Mouse (Mus musculus) bone marrow macrophage, adult 2 months (primary cell): ENCODE results near the gene Sdf2. TPM values are rescaled to one million over a fixed set of nuclear protein-coding genes. Genes with fewer than 3 reads are reported as not detected.

Experiments
- H3K27ac ChIP-seq: 2 replicates; pipeline ENCODE4 v1.5.1; 2012; ENCODE audit warnings: low read depth, low read length; ENCODE audit not compliant: insufficient read depth
- H3K4me1 ChIP-seq: 2 replicates; pipeline ENCODE4 v1.6.1; 2012; ENCODE audit warnings: low read length; ENCODE audit not compliant: control insufficient read depth, insufficient read depth
- H3K4me3 ChIP-seq: 2 replicates; pipeline ENCODE4 v1.5.1; 2012; ENCODE audit warnings: mild to moderate bottlenecking, low read length, moderate library complexity; ENCODE audit not compliant: insufficient read depth
- CTCF ChIP-seq: IDR thresholded peaks from 2 replicates; pipeline ENCODE4 v1.5.1; 2012; ENCODE audit warnings: low read depth, mild to moderate bottlenecking, low read length, moderate library complexity
- POLR2A ChIP-seq: IDR thresholded peaks from 2 replicates; pipeline ENCODE4 v1.6.1; 2012; ENCODE audit warnings: mild to moderate bottlenecking, low read depth, low read length, borderline replicate concordance
- polyA plus RNA-seq: library from polyadenylated mRNA; stranded (reverse); fragments of >200 nt; gene quantifications from 2 replicates; pipeline ENCODE4 v1.2.4, GENCODE M21; 2012; ENCODE audit not compliant: missing spikeins, insufficient read depth, insufficient read length

Sdf2 gene
- polyA plus RNA-seq, 1 experiment, result 83.1 TPM

DNA sequence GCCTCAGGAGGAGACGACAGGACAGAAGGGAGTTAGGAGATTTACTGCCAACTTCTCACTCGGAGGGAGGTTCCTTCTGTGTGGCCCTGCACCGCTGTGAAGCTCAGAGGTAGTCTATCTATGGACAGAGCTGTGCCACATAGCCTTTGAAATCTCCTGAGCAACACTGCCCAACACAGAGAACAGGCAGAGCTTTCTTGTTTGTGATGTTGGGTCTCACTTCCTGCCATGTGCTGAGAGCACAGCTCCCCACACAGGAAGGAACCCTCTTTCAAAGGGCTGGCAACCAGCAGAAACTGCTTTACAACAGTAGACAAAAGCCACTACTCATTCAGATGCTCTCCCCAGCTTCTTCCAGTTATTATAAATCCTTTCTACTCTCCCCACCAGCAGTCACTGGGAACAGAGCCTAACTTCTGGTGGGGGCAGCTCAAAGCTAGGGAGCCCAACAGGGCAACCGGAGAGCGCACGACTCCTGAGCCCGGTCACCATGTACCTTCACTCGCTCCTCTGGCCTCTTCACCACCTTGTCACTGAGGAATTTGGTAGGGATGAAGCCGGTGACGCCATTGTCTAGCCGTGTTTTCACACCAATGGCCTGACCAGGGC lies 29.7 kb upstream of the Sdf2 start:
- Histone ChIP-seq H3K27ac (no peak overlapping the region), H3K4me1 (peaks cover 13% of the 10 kb centered on the region), H3K4me3 (no peak overlapping the region)
- TF ChIP-seq CTCF (no peak), POLR2A (no peak)

DNA sequence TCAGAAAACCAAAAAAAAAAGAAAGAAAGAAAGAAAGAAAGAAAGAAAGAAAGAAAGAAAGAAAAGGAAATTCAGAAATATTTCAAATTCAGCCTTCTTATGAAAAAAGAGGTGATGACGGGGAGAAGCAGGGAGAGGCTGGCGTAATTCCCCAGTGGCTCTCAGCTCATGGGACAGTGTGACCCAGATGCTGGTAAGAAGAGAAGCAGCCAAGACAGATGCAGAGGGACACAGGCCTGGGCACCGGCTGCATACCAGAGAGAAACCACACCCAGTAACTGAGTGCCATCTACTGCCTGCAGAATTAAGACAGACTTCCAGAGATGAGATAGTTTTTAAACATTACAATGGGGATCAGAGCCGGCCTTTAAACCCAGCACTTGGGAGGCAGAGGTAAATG lies 22.0 kb upstream of the Sdf2 start:
- H3K4me1 ChIP-seq, result no peaks in the 10 kb centered on the region
- H3K27ac ChIP-seq, result no peak overlapping the region
- no peak for TF ChIP-seq POLR2A
- TF ChIP-seq CTCF, result no peak
- no peak overlapping the region for H3K4me3 ChIP-seq

DNA sequence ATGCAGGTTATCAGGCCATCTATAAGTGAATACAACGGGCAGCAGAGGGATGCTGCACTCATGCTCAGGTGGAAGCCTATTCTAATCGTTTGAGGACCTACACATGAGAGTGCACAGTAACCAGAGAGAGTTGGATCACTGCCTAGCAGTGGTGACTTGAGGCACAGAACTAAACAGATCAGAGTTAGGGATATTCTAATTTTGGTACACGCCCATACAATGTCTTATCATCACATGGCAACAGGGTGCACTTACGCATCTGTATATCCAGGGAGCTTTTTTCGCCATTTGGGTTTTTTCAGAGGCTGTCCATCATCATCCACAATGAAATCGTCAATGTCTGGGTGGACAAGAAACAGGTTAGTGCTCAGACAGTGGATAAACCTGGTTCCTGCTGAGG lies 14.0 kb upstream of the Sdf2 start:
- H3K4me1 ChIP-seq, result no peaks in the 10 kb centered on the region
- no peak overlapping the region for H3K27ac ChIP-seq
- H3K4me3 ChIP-seq, result no peak overlapping the region
- no peak for TF ChIP-seq CTCF
- no peak for TF ChIP-seq POLR2A

DNA sequence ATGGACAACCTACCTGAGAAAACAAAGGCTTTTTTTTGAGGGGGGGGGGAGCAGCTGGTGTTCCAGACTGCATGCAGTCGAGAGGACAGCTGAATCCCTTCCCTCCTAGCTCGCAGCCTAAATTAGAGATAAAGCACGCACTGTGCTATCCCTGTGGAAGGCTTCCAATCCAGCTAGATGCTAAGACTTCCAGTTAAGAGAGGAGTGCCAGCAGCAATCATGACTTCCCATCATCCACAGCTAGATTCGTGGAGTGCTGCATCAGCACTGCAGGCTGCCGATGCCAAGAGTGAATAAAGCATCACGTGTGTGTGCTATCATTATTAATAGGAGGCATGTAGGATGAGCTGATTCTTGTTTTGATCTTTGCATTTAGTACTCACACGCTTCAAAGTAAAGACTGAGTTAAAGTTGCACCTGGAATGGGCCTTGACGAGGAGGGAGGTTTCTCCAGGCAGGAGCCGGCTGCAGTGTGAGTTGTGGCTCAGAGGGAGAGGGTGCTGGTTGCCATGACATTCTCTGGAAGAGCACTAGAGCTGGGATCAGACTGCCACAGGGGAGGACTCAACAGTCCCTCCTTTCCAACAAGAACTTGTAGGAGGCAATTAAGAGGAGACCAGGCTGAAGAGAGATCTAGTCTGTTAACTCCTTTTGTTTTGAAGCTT lies 5.2 kb upstream of the Sdf2 start:
- TF ChIP-seq CTCF (no peak), POLR2A (no peak)
- peaks cover 13% of the 10 kb centered on the region for H3K4me1 ChIP-seq

DNA sequence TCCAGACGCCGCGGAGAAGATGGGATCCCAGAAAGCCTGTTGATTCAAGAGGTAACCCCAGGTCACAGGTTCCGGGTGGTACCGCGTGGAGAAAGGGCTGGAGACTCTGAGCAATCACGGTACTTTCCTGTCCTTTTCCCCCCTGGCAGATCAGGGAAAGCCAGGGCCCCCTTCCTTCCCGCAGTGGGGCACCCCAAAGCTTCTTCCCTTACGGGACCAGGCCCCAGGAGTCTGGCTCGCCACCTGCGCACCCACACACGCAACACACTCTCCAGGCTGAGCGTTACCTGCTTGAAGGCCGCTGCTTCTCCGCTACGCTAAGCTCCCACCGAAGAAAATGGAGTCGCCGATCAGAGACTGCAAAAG lies 302 bp upstream of the Sdf2 start:
- H3K4me1 ChIP-seq, result peaks cover 25% of the 10 kb centered on the region
- H3K4me3 ChIP-seq, result peak overlapping the region; percentile 92
- TF ChIP-seq POLR2A, result no peak
- no peak for TF ChIP-seq CTCF
- peak overlapping the region; percentile 94 for H3K27ac ChIP-seq

More for the DNA sequence above, 5.2 kb upstream of the Sdf2 start:
- H3K27ac ChIP-seq, result no peak overlapping the region
- no peak overlapping the region for H3K4me3 ChIP-seq

DNA sequence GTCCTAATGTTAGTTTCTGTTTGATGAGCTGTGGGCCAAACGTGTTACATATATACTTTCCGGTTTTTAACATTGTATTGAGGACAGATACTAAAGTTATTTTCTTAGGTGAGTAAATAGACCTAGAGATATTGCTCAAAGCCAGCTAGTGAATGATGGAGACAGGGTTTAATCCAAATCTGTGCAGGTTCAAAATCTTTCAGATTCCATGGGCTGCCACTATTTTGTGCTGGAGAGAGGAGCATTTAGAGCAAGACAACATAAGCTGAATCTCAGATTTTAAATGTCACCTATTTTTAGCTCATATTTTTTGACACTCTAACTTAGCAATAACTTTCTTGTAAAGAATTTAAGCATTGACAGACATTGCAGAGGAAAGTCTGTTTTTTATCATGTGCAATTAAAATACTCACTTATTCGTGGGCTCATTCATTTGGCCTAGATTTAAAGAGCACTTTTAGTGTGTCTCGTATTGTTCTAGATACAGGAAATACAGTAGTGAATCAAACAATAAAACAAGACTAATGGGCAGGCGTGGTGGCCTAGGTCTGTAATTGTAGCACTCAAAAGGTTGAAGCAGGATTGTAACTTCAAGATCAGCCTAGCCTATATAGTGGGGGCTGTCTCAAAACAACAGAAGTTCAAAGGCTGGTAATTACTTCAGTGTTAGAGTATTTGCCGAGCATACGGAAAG lies 919 bp downstream of the Sdf2 start:
- peak overlapping the region; percentile 92 for H3K4me3 ChIP-seq
- no peak for TF ChIP-seq POLR2A
- TF ChIP-seq CTCF, result no peak
- H3K4me1 ChIP-seq, result peaks cover 25% of the 10 kb centered on the region
- H3K27ac ChIP-seq, result no peak overlapping the region

DNA sequence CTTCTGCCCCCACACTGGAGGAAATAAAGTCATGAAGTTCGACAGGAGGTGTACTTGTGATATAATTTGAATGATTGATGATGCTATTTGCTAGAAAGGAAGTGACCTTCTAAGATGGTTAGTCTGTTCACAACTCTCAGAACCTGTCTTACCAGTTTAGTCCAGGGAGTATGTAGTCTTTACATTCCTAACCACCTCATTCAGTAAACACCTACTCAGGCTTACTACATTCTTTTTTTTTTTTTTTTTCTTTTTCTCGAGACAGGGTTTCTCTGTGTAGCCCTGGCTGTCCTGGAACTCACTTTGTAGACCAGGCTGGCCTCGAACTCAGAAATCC lies 1.4 kb downstream of the Sdf2 start:
- peaks cover 25% of the 10 kb centered on the region for H3K4me1 ChIP-seq

DNA sequence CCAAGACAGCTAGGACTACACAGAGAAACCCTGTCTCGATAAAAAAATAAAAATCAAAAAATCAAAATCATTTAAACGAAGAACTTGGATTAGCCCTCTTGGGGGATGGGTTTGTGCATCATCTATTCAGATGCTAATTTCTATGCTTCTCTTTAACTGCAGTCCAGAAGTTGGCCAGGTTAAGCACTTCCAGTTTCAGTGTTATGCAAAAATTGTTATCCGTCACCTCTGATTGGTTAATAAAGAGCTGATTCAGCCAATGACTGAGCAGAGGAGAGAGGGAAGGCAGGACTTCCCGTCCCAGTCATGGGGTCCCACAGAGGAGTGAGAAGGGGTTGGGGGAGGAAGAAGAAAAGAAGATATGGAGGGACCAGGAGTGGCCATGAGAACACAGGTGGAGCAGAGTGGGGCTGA lies 2.2 kb downstream of the Sdf2 start:
- TF ChIP-seq CTCF (no peak), POLR2A (no peak)
- Histone ChIP-seq H3K4me1 (peaks cover 21% of the 10 kb centered on the region), H3K4me3 (no peak overlapping the region), H3K27ac (no peak overlapping the region)

More for the DNA sequence above, 1.4 kb downstream of the Sdf2 start:
- peak overlapping the region; percentile 22; the same call in 1 of the 2 replicates for H3K4me3 ChIP-seq
- H3K27ac ChIP-seq, result no peak overlapping the region
- TF ChIP-seq POLR2A (no peak), CTCF (no peak)

DNA sequence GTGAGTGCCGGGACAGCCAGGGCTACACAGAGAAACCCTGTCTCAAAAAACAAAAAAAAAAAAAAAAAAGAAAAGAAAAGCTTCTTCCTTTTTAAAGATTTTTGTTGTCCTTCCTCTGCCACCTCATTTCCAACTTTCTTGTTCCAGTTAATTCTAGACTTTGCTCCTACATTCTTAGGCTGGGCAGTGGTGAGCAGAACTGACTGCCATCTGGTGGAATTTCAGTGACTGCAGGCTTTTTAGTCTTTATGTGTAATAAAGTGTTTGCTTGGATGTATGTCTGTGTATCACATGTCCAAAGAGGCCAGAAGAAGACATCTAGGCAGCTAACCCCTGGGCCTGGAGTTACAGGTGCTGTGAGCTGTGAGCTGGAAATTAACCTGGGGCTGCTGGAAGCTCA lies 11.1 kb downstream of the Sdf2 start:
- no peak overlapping the region for H3K27ac ChIP-seq
- H3K4me3 ChIP-seq, result no peak overlapping the region
- TF ChIP-seq POLR2A (no peak), CTCF (no peak)
- peaks cover 6% of the 10 kb centered on the region for H3K4me1 ChIP-seq

DNA sequence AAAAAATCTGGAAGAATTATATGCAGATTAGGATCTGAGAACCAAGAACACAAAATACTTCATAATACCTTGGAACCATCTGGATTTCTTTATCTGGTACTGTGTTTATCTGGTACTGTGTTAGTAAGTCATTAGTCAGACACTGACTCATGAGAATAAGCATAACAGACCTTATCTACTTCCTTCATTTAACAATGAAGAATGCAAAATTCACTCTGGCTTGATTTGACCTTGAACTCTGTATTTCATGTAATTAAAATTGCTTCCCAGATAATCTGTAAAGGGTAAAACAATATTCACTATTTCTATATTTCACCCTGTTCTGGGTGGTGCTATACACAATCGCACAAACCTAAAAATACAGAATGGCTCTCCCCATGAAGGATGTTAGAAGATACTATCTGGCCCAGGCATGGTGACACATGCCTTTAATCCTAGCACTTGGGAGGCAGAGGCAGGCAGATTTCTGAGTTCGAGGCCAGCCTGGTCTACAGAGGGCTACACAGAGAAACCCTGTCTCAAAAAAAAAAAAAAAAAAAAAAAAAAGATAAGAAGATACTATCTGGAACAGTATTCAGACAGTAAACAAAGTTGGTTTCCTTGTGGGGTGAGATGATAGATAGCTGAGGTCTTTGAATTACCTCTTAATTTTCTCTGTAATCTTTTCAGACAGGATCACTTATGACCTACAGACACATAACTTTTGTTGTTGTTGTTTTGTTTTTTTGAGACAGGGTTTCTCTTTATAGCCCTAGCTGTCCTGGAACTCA lies 15.1 kb downstream of the Sdf2 start:
- H3K4me1 ChIP-seq, result peaks cover 26% of the 10 kb centered on the region
- peak overlapping the region; percentile 48 for H3K4me3 ChIP-seq
- TF ChIP-seq POLR2A (no peak), CTCF (no peak)
- peak overlapping the region; percentile 27; the same call in 1 of the 2 replicates for H3K27ac ChIP-seq
